Mouse (Mus musculus) limb, embryonic 14.5 days (tissue): ENCODE measurements around the gene Gadd45gip1. TPM values are rescaled to one million over a fixed set of nuclear protein-coding genes. Genes with fewer than 3 reads are reported as not detected.

Experiments
- ATAC-seq: fragments of 200-750 bp; cut with Nextera tagmentation; 2 replicates; pipeline ENCODE4 v1.8.0; 2017; ENCODE audit warnings: low read depth, moderate number of reproducible peaks, moderate TSS enrichment; ENCODE audit not compliant: low FRiP score
- DNase-seq: peaks from one replicate; pipeline ENCODE4 v3.0.0-alpha.2; 2015; ENCODE audit warnings: low spot score
- H3K27ac ChIP-seq: fragments of 300-500 bp; sonication (generic); replicated peaks from 2 replicates; pipeline ENCODE4 v1.5.1; 2014; ENCODE audit warnings: low read depth, mild to moderate bottlenecking, low read length, moderate library complexity, mixed read lengths
- H3K27me3 ChIP-seq: fragments of 300-500 bp; sonication (generic); 2 replicates; pipeline ENCODE4 v1.6.1; 2014; ENCODE audit warnings: low read length, mixed read lengths; ENCODE audit not compliant: control insufficient read depth, insufficient read depth
- H3K36me3 ChIP-seq: fragments of 300-500 bp; sonication (generic); 2 replicates; pipeline ENCODE4 v1.6.1; 2014; ENCODE audit warnings: mild to moderate bottlenecking, low read length, moderate library complexity, mixed read lengths; ENCODE audit not compliant: control insufficient read depth, insufficient read depth
- H3K4me1 ChIP-seq: fragments of 300-500 bp; sonication (generic); 2 replicates; pipeline ENCODE4 v1.6.1; 2014; ENCODE audit warnings: antibody characterized with exemption, low read length, mixed read lengths; ENCODE audit not compliant: control insufficient read depth, insufficient read depth
- H3K4me2 ChIP-seq: fragments of 300-500 bp; sonication (generic); replicated peaks from 2 replicates; pipeline ENCODE4 v1.6.1; 2014; ENCODE audit warnings: low read depth, mild to moderate bottlenecking, low read length, moderate library complexity; ENCODE audit not compliant: severe bottlenecking
- H3K4me3 ChIP-seq: fragments of 300-500 bp; sonication (generic); replicated peaks from 2 replicates; pipeline ENCODE4 v1.5.1; 2014; ENCODE audit warnings: low read length
- H3K9ac ChIP-seq: fragments of 300-500 bp; sonication (generic); 2 replicates; pipeline ENCODE4 v1.6.1; 2014; ENCODE audit warnings: mild to moderate bottlenecking, low read depth, low read length, moderate library complexity; ENCODE audit not compliant: severe bottlenecking
- H3K9me3 ChIP-seq: fragments of 300-500 bp; sonication (generic); 2 replicates; pipeline ENCODE4 v1.6.1; 2016; ENCODE audit warnings: low read length; ENCODE audit not compliant: control insufficient read depth
- POLR2A ChIP-seq: fragments of 200-500 bp; IDR thresholded peaks from 2 replicates; pipeline ENCODE4 v1.8.0; 2012; ENCODE audit warnings: inconsistent platforms, mild to moderate bottlenecking, moderate library complexity, borderline replicate concordance; ENCODE audit not compliant: insufficient read depth, insufficient read length; ENCODE audit errors: extremely low read depth
- WGBS: fragments of 180-500 bp; shearing (Covaris S2); extraction: QIAGEN DNeasy Blood & Tissue Kit; methylation state at CpG from one replicate; pipeline ENCODE4 v1.1.7; 2014; 5-methylcytosine and 5-hydroxymethylcytosine counted together
- polyA plus RNA-seq, 2 experiments: library from polyadenylated mRNA; depleted of rRNA in 1 of 2; stranded (reverse) in 1 of 2; unstranded in 1 of 2; fragments of >200 nt; fragmentation: Nextera tagmentation in 1 of 2; extraction: Ambion mirVana in 1 of 2; gene quantifications; 2 replicates each; pipeline versions ENCODE4 v1.2.1 to v1.2.3; 2012 to 2014

Gadd45gip1 gene
- polyA plus RNA-seq, 2 experiments = 44.9 to 45.6 TPM

DNA sequence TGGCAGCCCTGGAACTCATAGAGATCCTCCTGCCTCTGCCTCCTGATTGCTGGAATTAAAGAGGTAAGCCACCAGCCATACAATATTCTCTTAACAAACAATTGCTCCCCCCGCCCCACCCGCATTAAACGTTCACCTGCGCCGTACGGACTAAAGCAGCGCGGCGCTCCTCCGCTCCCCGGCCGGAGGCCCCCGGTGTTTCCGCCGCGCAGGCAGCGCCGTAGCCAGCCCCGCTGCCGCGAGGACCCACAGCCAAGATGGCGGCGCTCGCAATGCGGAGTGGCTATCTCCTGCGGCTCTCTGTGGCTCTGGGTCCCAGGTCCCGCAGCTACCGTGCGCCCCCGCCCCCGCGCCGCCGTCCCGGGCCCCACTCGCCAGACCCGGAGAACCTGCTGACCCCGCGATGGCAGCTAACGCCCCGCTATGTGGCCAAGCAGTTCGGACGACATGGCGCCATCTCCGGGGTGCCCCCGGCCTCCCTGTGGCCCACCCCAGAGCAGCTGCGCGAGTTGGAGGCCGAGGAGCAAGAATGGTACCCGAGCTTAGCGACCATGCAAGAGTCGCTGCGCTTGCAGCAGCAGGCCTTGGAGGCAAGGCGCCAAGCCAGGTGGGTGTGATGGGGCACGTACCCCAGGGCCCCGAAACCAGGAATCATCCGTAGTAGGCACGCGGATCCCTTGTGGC lies 854 bp downstream of the Gadd45gip1 start:
- H3K9me3 ChIP-seq = no peaks in the 10 kb centered on the region
- WGBS = 2% methylated on average over 53 of the region's 59 CpGs
- peak overlapping the region; percentile 94 for H3K27ac ChIP-seq
- H3K36me3 ChIP-seq = peaks cover 37% of the 10 kb centered on the region
- TF ChIP-seq POLR2A = peak; percentile 86; the same call in 1 of the 2 replicates
- DNase-seq (peak; percentile 64), ATAC-seq (peak; percentile 77)
- H3K27me3 ChIP-seq = no peaks in the 10 kb centered on the region
- peak overlapping the region; percentile 96 for H3K9ac ChIP-seq
- H3K4me3 ChIP-seq = peak overlapping the region; percentile 96
- peak overlapping the region; percentile 53 for H3K4me2 ChIP-seq
- peaks cover 8% of the 10 kb centered on the region; the same call in 1 of the 2 replicates for H3K4me1 ChIP-seq

- Histone ChIP-seq H3K9ac (peak overlapping the region; percentile 96), H3K4me3 (peak overlapping the region; percentile 96), H3K27ac (peak overlapping the region; percentile 94), H3K27me3 (no peaks in the 10 kb centered on the region), H3K4me1 (peaks cover 9% of the 10 kb centered on the region; the same call in 1 of the 2 replicates), H3K9me3 (no peaks in the 10 kb centered on the region), H3K4me2 (peak overlapping the region; percentile 53), H3K36me3 (peaks cover 46% of the 10 kb centered on the region)
- no peak for TF ChIP-seq POLR2A
- DNase-seq = no peak
- ATAC-seq = no peak
- 64% methylated on average over 10 of the region's 10 CpGs for WGBS
Measured at GRCm38 (mm10) chr8:84832759-84833742, 1.7 kb downstream of the Gadd45gip1 start.

DNA sequence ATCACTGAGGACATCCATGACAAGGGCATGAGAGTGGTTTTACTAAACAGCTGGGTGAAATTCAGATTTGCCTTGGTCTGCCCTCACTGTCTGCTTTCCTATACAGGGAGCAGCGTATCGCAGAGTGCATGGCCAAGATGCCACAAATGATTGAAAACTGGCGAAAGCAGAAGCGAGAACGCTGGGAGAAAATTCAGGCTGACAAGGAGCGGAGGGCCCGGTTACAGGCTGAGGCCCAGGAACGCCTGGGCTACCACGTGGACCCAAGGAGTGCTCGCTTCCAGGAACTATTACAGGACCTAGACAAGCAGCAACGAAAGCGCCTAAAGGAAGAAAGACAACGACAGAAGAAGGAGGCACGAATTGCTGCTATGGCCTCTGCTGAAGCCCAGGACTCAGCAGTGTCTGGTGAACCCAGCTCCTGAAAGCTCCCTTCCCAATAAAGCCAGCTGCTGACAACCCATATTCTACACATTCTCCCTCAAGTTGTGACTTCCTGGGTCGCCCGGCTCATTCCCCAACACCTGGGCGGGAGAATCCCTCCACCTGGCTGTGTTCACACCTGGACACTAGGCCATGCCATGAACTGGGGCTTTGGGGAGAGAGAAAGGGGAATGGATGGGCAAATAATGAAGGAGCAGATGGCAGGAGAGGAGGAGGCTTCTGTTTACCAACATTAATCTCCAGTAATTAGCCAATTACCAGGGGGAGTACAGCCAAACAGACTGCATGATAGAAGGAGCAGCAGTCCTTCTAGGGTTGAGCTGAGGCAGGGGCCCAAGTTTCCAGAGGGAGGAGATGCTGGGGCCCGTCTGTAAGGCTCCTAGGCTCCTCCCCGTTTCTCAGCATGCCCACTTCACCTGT lies 2.9 kb downstream of the Gadd45gip1 start:
- Histone ChIP-seq H3K4me3 (no peak overlapping the region), H3K4me1 (peaks cover 10% of the 10 kb centered on the region; the same call in 1 of the 2 replicates), H3K9me3 (no peaks in the 10 kb centered on the region), H3K4me2 (no peak overlapping the region), H3K27ac (no peak overlapping the region), H3K36me3 (peaks cover 54% of the 10 kb centered on the region), H3K9ac (no peak overlapping the region), H3K27me3 (no peaks in the 10 kb centered on the region)
- WGBS = 87% methylated on average over 19 of the region's 19 CpGs
- no peak for TF ChIP-seq POLR2A
- ATAC-seq (no peak), DNase-seq (no peak)

- Histone ChIP-seq H3K4me1 (peaks cover 15% of the 10 kb centered on the region; the same call in 1 of the 2 replicates), H3K27ac (no peak overlapping the region), H3K36me3 (peaks cover 55% of the 10 kb centered on the region), H3K4me2 (no peak overlapping the region), H3K27me3 (no peaks in the 10 kb centered on the region), H3K4me3 (no peak overlapping the region), H3K9me3 (no peaks in the 10 kb centered on the region), H3K9ac (no peak overlapping the region)
- ATAC-seq = no peak
- WGBS = 79% methylated on average over 10 of the region's 10 CpGs
- peak; percentile 56 for DNase-seq
- no peak for TF ChIP-seq POLR2A
Measured at GRCm38 (mm10) chr8:84834866-84835855, 3.8 kb downstream of the Gadd45gip1 start.
